Mouse (Mus musculus): ENCODE measurements around the gene Abhd17c. TPM values are rescaled to one million over a fixed set of nuclear protein-coding genes. Genes with fewer than 3 reads are reported as not detected.
"Not testable (repeated sequence)": the region's sequence is repeated elsewhere in the genome, so short reads cannot be mapped to it uniquely, and the experiment has no call there.

Gene Abhd17c
- polyA plus RNA-seq (2015; fragmentation: Nextera tagmentation; extraction: Ambion mirVana), result 2.9 and 3.2 TPM in 2 replicates

DNA sequence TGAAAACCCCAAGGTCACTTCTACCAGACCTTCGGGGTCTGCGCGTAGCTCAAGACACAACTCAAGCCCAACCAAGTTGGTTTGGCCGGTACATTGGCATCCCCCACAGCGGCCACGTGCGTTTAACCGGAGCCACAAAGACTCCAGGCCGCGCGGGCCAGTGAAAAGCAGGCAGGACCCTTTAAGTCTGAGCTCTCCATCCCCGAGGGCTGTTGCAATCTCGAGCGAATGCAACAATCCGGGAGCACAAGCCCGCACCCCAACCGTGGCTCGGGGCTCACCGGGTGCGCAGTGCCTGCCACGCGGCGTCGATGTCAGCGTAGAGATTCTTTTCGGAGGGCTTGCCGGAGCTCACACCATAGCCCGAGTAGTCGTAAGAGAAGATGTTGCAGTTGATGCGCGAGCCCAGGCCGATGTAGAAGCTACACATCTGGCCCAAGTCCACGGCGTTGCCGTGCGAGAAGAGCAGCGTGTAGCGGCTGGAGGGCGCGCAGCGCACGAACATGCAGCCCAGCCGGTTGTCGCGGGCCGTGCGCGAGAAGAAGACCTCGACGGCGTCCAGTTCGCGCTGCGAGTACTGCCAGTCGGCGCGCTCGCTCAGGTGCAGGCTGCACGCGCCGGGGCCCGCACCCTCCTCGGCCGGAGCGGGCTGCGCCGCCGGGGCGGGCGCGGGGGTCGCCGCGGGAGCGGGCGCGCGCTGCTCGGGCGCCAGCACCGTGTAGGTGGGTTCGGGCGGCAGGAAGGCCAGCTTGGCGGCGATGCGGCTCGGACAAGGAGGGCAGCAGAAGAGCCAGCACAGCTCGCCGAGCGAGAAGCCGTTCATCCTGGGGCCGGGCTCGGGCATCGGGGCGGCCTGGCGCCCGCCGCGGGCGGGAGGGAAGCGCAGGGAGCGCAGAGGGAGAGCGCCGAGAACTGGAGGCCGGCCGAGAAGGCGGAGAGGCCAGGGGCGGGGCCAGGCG lies at the start of gene Abhd17c:
Abhd17c (minus strand) TSS at position 893 of the 959 bp plus-strand sequence.
- no peaks in the 10 kb centered on the region for H3K36me3 ChIP-seq (ENCODE audit: control insufficient read depth, insufficient read depth)
- no peaks in the 10 kb centered on the region for H3K9me3 ChIP-seq (replicated peaks; ENCODE audit: control insufficient read depth, low read length)
- peak within 1 kb of the TSS; percentile 82 for H3K27ac ChIP-seq (ENCODE audit: low read length)
- H3K4me1 ChIP-seq (ENCODE audit: control insufficient read depth, low read depth, low read length), result peaks cover 18% of the 10 kb centered on the region
- H3K9ac ChIP-seq (ENCODE audit: low read depth, low read length), result peak within 1 kb of the TSS; percentile 82
- peak within 1 kb of the TSS; percentile 94 for H3K4me2 ChIP-seq (ENCODE audit: low read depth, low read length)
- H3K4me3 ChIP-seq (ENCODE audit: low read depth, low read length), result peak within 1 kb of the TSS; percentile 88
- 1% methylated on average over 100 of the region's 109 CpGs for WGBS (ENCODE audit: insufficient replicate concordance)
- 0 out of 2 replicates have a peak, but pooled peaks cover 2% of the 10 kb centered on the region for H3K27me3 ChIP-seq (ENCODE audit: control insufficient read depth, insufficient read depth, low read depth, low read length)
- ATAC-seq (ENCODE audit: low read depth), result peak; percentile 19

DNA sequence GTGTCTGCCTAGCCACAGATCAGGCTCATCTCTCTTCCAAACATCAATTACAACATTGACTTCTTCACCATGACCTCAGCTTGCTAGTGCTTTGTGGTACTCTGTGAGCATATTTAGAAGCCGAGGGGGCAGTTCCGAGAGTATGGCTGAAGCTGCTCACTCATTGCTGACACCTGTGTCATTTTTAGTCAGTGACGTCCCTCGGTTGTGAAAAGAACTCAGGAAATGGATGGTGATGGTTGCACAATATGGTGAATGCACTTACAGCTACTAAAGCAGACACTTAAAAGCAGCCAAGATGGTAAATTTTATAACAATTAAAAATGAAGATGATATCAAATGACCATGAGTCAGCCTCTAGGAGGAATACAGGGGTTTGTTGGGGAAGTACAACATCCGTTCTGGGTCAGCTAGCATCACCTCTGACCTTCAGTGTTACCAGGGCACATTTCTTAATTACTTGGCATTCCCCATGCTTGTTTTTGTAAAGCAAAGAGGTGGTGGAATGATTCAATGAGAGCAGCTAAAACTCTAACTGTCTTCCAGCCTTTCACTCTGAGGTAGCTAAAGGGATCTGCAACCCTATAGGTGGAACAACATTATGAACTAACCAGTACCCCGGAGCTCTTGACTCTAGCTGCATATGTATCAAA lies 45.6 kb upstream of the Abhd17c start:
- Histone ChIP-seq H3K9ac (ENCODE audit: low read depth, low read length) (no peak overlapping the region), H3K9me3 (replicated peaks; ENCODE audit: control insufficient read depth, low read length) (no peaks in the 10 kb centered on the region), H3K27me3 (ENCODE audit: control insufficient read depth, insufficient read depth, low read depth, low read length) (no peaks in the 10 kb centered on the region), H3K4me3 (ENCODE audit: low read depth, low read length) (no peak overlapping the region), H3K27ac (ENCODE audit: low read length) (no peak overlapping the region), H3K4me2 (ENCODE audit: low read depth, low read length) (no peak overlapping the region), H3K4me1 (ENCODE audit: control insufficient read depth, low read depth, low read length) (no peaks in the 10 kb centered on the region), H3K36me3 (ENCODE audit: control insufficient read depth, insufficient read depth) (no peaks in the 10 kb centered on the region)
- 51% methylated on average over 6 of the region's 6 CpGs for WGBS (ENCODE audit: insufficient replicate concordance)
- no peak for ATAC-seq (ENCODE audit: low read depth)

DNA sequence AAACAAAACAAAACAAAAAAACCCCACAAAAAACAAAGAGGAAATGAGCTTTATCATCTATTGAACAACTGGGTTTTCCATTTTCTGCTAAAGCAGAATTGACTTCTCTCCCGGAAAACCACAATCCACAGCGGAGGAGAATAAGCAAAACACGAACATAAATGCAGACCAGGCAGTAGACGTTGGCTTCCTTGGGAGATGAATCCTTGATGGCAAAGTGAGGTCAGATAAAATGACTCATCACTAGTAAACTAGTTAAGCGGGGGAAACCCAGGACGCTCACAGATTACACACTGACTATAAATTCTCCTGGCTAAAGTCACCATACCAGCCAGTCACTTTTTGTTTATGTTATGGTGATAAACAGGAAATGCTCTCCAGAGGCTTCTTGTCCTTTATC lies 44.5 kb upstream of the Abhd17c start:
- Histone ChIP-seq H3K9me3 (replicated peaks; ENCODE audit: control insufficient read depth, low read length) (no peaks in the 10 kb centered on the region), H3K4me1 (ENCODE audit: control insufficient read depth, low read depth, low read length) (no peaks in the 10 kb centered on the region), H3K36me3 (ENCODE audit: control insufficient read depth, insufficient read depth) (no peaks in the 10 kb centered on the region), H3K4me2 (ENCODE audit: low read depth, low read length) (no peak overlapping the region), H3K9ac (ENCODE audit: low read depth, low read length) (no peak overlapping the region), H3K27ac (ENCODE audit: low read length) (no peak overlapping the region), H3K27me3 (ENCODE audit: control insufficient read depth, insufficient read depth, low read depth, low read length) (no peaks in the 10 kb centered on the region), H3K4me3 (ENCODE audit: low read depth, low read length) (no peak overlapping the region)
- no peak for ATAC-seq (ENCODE audit: low read depth)
- WGBS (ENCODE audit: insufficient replicate concordance), result 36% methylated on average over 6 of the region's 6 CpGs

DNA sequence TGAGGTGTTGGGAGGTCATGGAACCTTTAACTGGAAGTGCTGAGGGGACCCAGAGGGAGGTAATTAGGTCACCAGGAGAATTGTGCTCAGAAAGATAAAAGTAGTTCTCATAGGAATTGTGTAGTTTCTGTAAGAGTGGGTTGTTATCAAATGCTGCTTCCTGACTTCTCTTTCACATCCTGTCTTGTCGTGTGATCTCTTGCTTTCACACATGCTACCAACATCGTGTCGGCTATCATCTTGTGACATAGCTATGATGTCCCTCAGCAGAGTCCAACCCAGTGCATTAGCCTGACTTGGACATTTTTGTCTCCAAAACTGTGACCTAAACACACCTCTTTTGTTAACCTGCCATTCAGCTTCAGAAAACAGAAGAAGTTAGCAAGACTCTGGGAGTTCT lies 40.6 kb upstream of the Abhd17c start:
- WGBS (ENCODE audit: insufficient replicate concordance), result 29% methylated on average over 3 of the region's 3 CpGs
- no peak for ATAC-seq (ENCODE audit: low read depth)

DNA sequence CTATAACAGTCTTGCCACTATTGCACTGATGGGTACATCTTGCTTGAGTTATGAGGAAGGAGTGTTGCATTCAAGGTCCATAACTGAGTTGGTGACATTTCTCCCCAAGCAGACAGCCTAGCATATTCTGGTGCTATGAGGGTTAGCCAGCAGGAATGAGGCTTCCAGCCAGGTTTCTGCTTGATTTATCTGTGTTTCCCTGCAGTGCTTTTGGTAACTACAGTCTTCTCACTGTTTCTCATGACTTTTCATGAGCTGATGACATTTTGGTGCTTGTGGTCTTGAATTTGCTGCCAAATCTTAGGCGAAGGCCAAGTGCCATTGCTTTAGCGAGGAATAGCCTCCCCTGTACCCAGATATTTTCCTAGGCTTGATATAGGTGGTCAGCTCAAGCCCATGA lies 39.8 kb upstream of the Abhd17c start:
- Histone ChIP-seq H3K9ac (ENCODE audit: low read depth, low read length) (no peak overlapping the region), H3K27ac (ENCODE audit: low read length) (no peak overlapping the region), H3K36me3 (ENCODE audit: control insufficient read depth, insufficient read depth) (no peaks in the 10 kb centered on the region), H3K9me3 (replicated peaks; ENCODE audit: control insufficient read depth, low read length) (no peaks in the 10 kb centered on the region), H3K4me2 (ENCODE audit: low read depth, low read length) (no peak overlapping the region), H3K4me3 (ENCODE audit: low read depth, low read length) (no peak overlapping the region), H3K4me1 (ENCODE audit: control insufficient read depth, low read depth, low read length) (no peaks in the 10 kb centered on the region), H3K27me3 (ENCODE audit: control insufficient read depth, insufficient read depth, low read depth, low read length) (no peaks in the 10 kb centered on the region)
- 62% methylated on average over 2 of the region's 2 CpGs for WGBS (ENCODE audit: insufficient replicate concordance)
- ATAC-seq (ENCODE audit: low read depth), result no peak

More for the DNA sequence above, 40.6 kb upstream of the Abhd17c start:
- H3K4me2 ChIP-seq (ENCODE audit: low read depth, low read length), result no peak overlapping the region
- no peaks in the 10 kb centered on the region for H3K9me3 ChIP-seq (replicated peaks; ENCODE audit: control insufficient read depth, low read length)
- H3K4me1 ChIP-seq (ENCODE audit: control insufficient read depth, low read depth, low read length), result no peaks in the 10 kb centered on the region
- no peaks in the 10 kb centered on the region for H3K36me3 ChIP-seq (ENCODE audit: control insufficient read depth, insufficient read depth)
- H3K27ac ChIP-seq (ENCODE audit: low read length), result no peak overlapping the region
- H3K9ac ChIP-seq (ENCODE audit: low read depth, low read length), result no peak overlapping the region
- no peak overlapping the region for H3K4me3 ChIP-seq (ENCODE audit: low read depth, low read length)
- no peaks in the 10 kb centered on the region for H3K27me3 ChIP-seq (ENCODE audit: control insufficient read depth, insufficient read depth, low read depth, low read length)

DNA sequence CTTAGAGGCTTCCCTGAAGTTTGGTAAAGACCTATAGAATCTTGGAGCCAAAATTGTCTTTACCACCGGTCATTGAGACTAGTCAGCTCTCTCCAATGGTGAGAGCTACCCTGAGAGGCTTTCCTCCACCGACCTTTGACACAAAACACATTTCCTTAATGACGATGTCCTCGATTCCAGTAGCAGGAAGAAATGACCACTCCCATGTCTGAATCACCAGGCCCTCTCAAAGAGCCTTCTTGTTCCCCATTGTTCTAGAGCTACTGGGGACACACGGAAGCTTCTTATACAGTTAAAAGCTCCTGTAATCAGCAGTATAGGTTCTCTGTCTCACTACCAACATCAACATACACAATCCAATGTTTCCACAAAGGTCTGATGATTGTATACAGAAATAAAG lies 36.5 kb upstream of the Abhd17c start:
- Histone ChIP-seq H3K9ac (ENCODE audit: low read depth, low read length) (no peak overlapping the region), H3K4me2 (ENCODE audit: low read depth, low read length) (no peak overlapping the region), H3K9me3 (replicated peaks; ENCODE audit: control insufficient read depth, low read length) (no peaks in the 10 kb centered on the region), H3K27me3 (ENCODE audit: control insufficient read depth, insufficient read depth, low read depth, low read length) (no peaks in the 10 kb centered on the region), H3K4me1 (ENCODE audit: control insufficient read depth, low read depth, low read length) (no peaks in the 10 kb centered on the region), H3K27ac (ENCODE audit: low read length) (no peak overlapping the region), H3K4me3 (ENCODE audit: low read depth, low read length) (no peak overlapping the region), H3K36me3 (ENCODE audit: control insufficient read depth, insufficient read depth) (no peaks in the 10 kb centered on the region)
- ATAC-seq (ENCODE audit: low read depth), result no peak
- WGBS (ENCODE audit: insufficient replicate concordance), result 41% methylated on average over 5 of the region's 5 CpGs

DNA sequence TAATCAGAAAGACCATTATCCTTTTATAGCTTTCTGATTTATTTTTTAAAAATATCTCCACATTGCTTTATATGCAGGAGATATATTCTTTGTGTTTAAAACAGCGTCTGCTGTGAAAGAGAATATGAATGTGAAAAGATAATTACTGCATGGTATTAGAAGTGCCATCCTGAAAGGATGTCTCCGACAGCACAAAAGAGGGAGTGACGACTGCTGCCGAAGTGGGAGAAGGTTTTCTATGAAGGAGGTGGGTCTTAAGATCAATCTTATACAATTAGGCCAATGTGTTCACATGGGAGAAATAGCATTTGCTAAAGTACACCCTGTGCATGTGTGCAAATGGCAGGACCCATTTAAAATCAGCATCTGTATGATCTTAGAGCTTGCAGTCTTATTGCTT lies 33.5 kb upstream of the Abhd17c start:
- H3K27me3 ChIP-seq (ENCODE audit: control insufficient read depth, insufficient read depth, low read depth, low read length), result no peaks in the 10 kb centered on the region
- H3K36me3 ChIP-seq (ENCODE audit: control insufficient read depth, insufficient read depth), result no peaks in the 10 kb centered on the region
- H3K9ac ChIP-seq (ENCODE audit: low read depth, low read length), result no peak overlapping the region
- no peak overlapping the region for H3K4me2 ChIP-seq (ENCODE audit: low read depth, low read length)
- H3K9me3 ChIP-seq (replicated peaks; ENCODE audit: control insufficient read depth, low read length), result no peaks in the 10 kb centered on the region
- no peaks in the 10 kb centered on the region for H3K4me1 ChIP-seq (ENCODE audit: control insufficient read depth, low read depth, low read length)
- WGBS (ENCODE audit: insufficient replicate concordance), result 60% methylated on average over 4 of the region's 4 CpGs
- no peak overlapping the region for H3K4me3 ChIP-seq (ENCODE audit: low read depth, low read length)
- no peak overlapping the region for H3K27ac ChIP-seq (ENCODE audit: low read length)
- ATAC-seq (ENCODE audit: low read depth), result no peak

DNA sequence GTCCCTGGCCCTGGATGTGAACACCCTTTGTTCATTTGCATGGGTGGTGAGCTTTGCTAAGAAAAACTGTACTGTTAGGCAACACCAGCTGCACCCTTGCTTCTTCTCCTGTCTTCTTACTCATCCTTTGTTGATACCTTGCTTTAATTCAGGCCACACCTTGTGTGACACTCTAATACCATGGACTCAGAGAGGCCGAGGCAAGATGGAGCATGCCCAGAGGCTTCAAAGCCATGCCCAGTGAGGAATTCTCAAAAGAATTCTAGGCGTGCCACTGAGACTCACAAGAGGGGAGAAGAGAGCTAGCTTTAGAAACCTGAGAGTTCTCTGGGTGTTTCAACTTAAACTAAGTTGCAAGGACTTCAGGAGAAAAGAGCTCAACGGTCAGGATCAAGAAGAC lies 33.0 kb upstream of the Abhd17c start:
- 53% methylated on average over 3 of the region's 3 CpGs for WGBS (ENCODE audit: insufficient replicate concordance)
- Histone ChIP-seq H3K36me3 (ENCODE audit: control insufficient read depth, insufficient read depth) (no peaks in the 10 kb centered on the region), H3K27ac (ENCODE audit: low read length) (no peak overlapping the region), H3K9me3 (replicated peaks; ENCODE audit: control insufficient read depth, low read length) (no peaks in the 10 kb centered on the region), H3K4me1 (ENCODE audit: control insufficient read depth, low read depth, low read length) (no peaks in the 10 kb centered on the region), H3K4me2 (ENCODE audit: low read depth, low read length) (no peak overlapping the region), H3K27me3 (ENCODE audit: control insufficient read depth, insufficient read depth, low read depth, low read length) (no peaks in the 10 kb centered on the region), H3K9ac (ENCODE audit: low read depth, low read length) (no peak overlapping the region), H3K4me3 (ENCODE audit: low read depth, low read length) (no peak overlapping the region)
- no peak for ATAC-seq (ENCODE audit: low read depth)

DNA sequence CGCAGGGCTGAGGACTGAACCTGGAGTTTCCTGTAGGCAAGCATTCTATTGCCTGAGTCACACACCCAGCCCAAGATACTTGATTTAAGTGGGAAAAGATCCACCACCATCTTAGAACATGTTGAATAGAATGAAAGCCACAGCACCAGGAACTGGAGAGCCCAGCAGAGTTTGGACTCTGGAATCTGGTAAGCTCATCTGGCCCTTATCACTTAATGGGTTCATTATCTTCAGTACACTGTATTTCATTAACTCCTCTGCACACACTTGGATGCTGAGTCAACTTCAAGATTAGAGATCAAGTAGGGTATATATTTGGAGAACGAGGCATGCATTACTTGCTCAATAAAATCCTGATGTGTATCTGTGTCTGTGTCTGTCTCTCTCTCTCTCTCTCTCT lies 27.1 kb upstream of the Abhd17c start:
- not testable (repeated sequence) for H3K9ac ChIP-seq (ENCODE audit: low read depth, low read length); H3K27ac ChIP-seq (ENCODE audit: low read length); H3K27me3 ChIP-seq (ENCODE audit: control insufficient read depth, insufficient read depth, low read depth, low read length); H3K4me3 ChIP-seq (ENCODE audit: low read depth, low read length); ATAC-seq (ENCODE audit: low read depth); H3K4me2 ChIP-seq (ENCODE audit: low read depth, low read length); H3K4me1 ChIP-seq (ENCODE audit: control insufficient read depth, low read depth, low read length); H3K36me3 ChIP-seq (ENCODE audit: control insufficient read depth, insufficient read depth); H3K9me3 ChIP-seq (replicated peaks; ENCODE audit: control insufficient read depth, low read length)
- 72% methylated on average over 2 of the region's 2 CpGs for WGBS (ENCODE audit: insufficient replicate concordance)

Data from liver, embryonic 16.5 days (tissue).